Mouse (Mus musculus): ENCODE measurements around the gene Wnk2.

The Wnk2 gene

GRCm38 (mm10) chr13:49143323-49143722 is 4.5 kb downstream of the Wnk2 start:
- DNase-seq (ENCODE audit: low spot score), result no peak

GRCm38 (mm10) chr13:49142396-49142795 is 5.4 kb downstream of the Wnk2 start:
- DNase-seq (ENCODE audit: low spot score), result no peak

- no peak for DNase-seq (ENCODE audit: low spot score)
Measured at GRCm38 (mm10) chr13:49140567-49140966, 7.2 kb downstream of the Wnk2 start.

GRCm38 (mm10) chr13:49134491-49134890 is 13.3 kb downstream of the Wnk2 start:
- DNase-seq (ENCODE audit: low spot score), result no peak

GRCm38 (mm10) chr13:49133125-49133524 is 14.7 kb downstream of the Wnk2 start:
- no peak for DNase-seq (ENCODE audit: low spot score)

- DNase-seq (ENCODE audit: low spot score), result no peak
Measured at GRCm38 (mm10) chr13:49131946-49132687, 15.7 kb downstream of the Wnk2 start.

- no peak for DNase-seq (ENCODE audit: low spot score)
Measured at GRCm38 (mm10) chr13:49131342-49131855, 16.4 kb downstream of the Wnk2 start.

- no peak for DNase-seq (ENCODE audit: low spot score)
Measured at GRCm38 (mm10) chr13:49129845-49130244, 18.0 kb downstream of the Wnk2 start.

- DNase-seq (ENCODE audit: low spot score), result no peak
Measured at GRCm38 (mm10) chr13:49129154-49129553, 18.7 kb downstream of the Wnk2 start.

- DNase-seq (ENCODE audit: low spot score), result no peak
Measured at GRCm38 (mm10) chr13:49127844-49128631, 19.8 kb downstream of the Wnk2 start.

- DNase-seq (ENCODE audit: low spot score), result no peak
Measured at GRCm38 (mm10) chr13:49122106-49122505, 25.7 kb downstream of the Wnk2 start.

- no peak for DNase-seq (ENCODE audit: low spot score)
Measured at GRCm38 (mm10) chr13:49117563-49117962, 30.3 kb downstream of the Wnk2 start.

- no peak for DNase-seq (ENCODE audit: low spot score)
Measured at GRCm38 (mm10) chr13:49114921-49115320, 32.9 kb downstream of the Wnk2 start.

- no peak for DNase-seq (ENCODE audit: low spot score)
Measured at GRCm38 (mm10) chr13:49114116-49114515, 33.7 kb downstream of the Wnk2 start.

GRCm38 (mm10) chr13:49113345-49113744 is 34.5 kb downstream of the Wnk2 start:
- no peak for DNase-seq (ENCODE audit: low spot score)

- no peak for DNase-seq (ENCODE audit: low spot score)
Measured at GRCm38 (mm10) chr13:49112652-49113051, 35.2 kb downstream of the Wnk2 start.

- DNase-seq (ENCODE audit: low spot score), result no peak
Measured at GRCm38 (mm10) chr13:49109665-49110064, 38.1 kb downstream of the Wnk2 start.

- DNase-seq (ENCODE audit: low spot score), result no peak
Measured at GRCm38 (mm10) chr13:49108119-49108846, 39.5 kb downstream of the Wnk2 start.

- no peak for DNase-seq (ENCODE audit: low spot score)
Measured at GRCm38 (mm10) chr13:49103913-49104312, 43.9 kb downstream of the Wnk2 start.

GRCm38 (mm10) chr13:49103235-49103634 is 44.6 kb downstream of the Wnk2 start:
- DNase-seq (ENCODE audit: low spot score), result no peak

GRCm38 (mm10) chr13:49100417-49100816 is 47.4 kb downstream of the Wnk2 start:
- no peak for DNase-seq (ENCODE audit: low spot score)

GRCm38 (mm10) chr13:49096826-49097225 is 51.0 kb downstream of the Wnk2 start:
- no peak for DNase-seq (ENCODE audit: low spot score)
